Mouse (Mus musculus): ENCODE measurements around the gene Cep89. TPM values are rescaled to one million over a fixed set of nuclear protein-coding genes. Genes with fewer than 3 reads are reported as not detected.

The Cep89 gene
- polyA plus RNA-seq, 1 experiment from 2014 or later, result 25.1 TPM

GRCm38 (mm10) chr7:35362253-35362652 lies 34.6 kb upstream of the Cep89 start:
- 92% methylated on average over 5 of the region's 5 CpGs for WGBS

GRCm38 (mm10) chr7:35362868-35363267 lies 34.0 kb upstream of the Cep89 start:
- Histone ChIP-seq H3K9ac (replicated peaks; ENCODE audit: low read depth, low read length) (no peak overlapping the region), H3K4me1 (ENCODE audit: control insufficient read depth, insufficient read depth, low read length) (no peaks in the 10 kb centered on the region), H3K9me3 (ENCODE audit: control insufficient read depth, low read length) (no peaks in the 10 kb centered on the region), H3K4me2 (ENCODE audit: low read depth, low read length) (no peak overlapping the region), H3K36me3 (ENCODE audit: control insufficient read depth, insufficient read depth, low read length) (no peaks in the 10 kb centered on the region), H3K4me3 (ENCODE audit: low read depth, low read length) (no peak overlapping the region), H3K27me3 (ENCODE audit: control insufficient read depth, insufficient read depth, low read length) (no peaks in the 10 kb centered on the region), H3K27ac (ENCODE audit: low read depth, low read length) (no peak overlapping the region)
- no peak for ATAC-seq (ENCODE audit: low read depth)
- WGBS, result 88% methylated on average over 5 of the region's 5 CpGs

More at GRCm38 (mm10) chr7:35362253-35362652, 34.6 kb upstream of the Cep89 start:
- Histone ChIP-seq H3K27me3 (ENCODE audit: control insufficient read depth, insufficient read depth, low read length) (no peaks in the 10 kb centered on the region), H3K4me1 (ENCODE audit: control insufficient read depth, insufficient read depth, low read length) (no peaks in the 10 kb centered on the region), H3K27ac (ENCODE audit: low read depth, low read length) (no peak overlapping the region), H3K9ac (replicated peaks; ENCODE audit: low read depth, low read length) (no peak overlapping the region), H3K4me2 (ENCODE audit: low read depth, low read length) (no peak overlapping the region), H3K9me3 (ENCODE audit: control insufficient read depth, low read length) (no peaks in the 10 kb centered on the region), H3K36me3 (ENCODE audit: control insufficient read depth, insufficient read depth, low read length) (no peaks in the 10 kb centered on the region), H3K4me3 (ENCODE audit: low read depth, low read length) (no peak overlapping the region)
- ATAC-seq (ENCODE audit: low read depth), result no peak

- WGBS, result 81% methylated on average over 12 of the region's 12 CpGs
- no peaks in the 10 kb centered on the region for H3K27me3 ChIP-seq (ENCODE audit: control insufficient read depth, insufficient read depth, low read length)
- no peaks in the 10 kb centered on the region for H3K36me3 ChIP-seq (ENCODE audit: control insufficient read depth, insufficient read depth, low read length)
- no peaks in the 10 kb centered on the region for H3K4me1 ChIP-seq (ENCODE audit: control insufficient read depth, insufficient read depth, low read length)
- no peak overlapping the region for H3K4me2 ChIP-seq (ENCODE audit: low read depth, low read length)
- H3K9ac ChIP-seq (replicated peaks; ENCODE audit: low read depth, low read length), result no peak overlapping the region
- H3K4me3 ChIP-seq (ENCODE audit: low read depth, low read length), result no peak overlapping the region
- H3K27ac ChIP-seq (ENCODE audit: low read depth, low read length), result no peak overlapping the region
- ATAC-seq (ENCODE audit: low read depth), result no peak
- H3K9me3 ChIP-seq (ENCODE audit: control insufficient read depth, low read length), result no peaks in the 10 kb centered on the region
Observed at GRCm38 (mm10) chr7:35365161-35365910, 31.5 kb upstream of the Cep89 start.

GRCm38 (mm10) chr7:35371096-35371495 lies 25.7 kb upstream of the Cep89 start:
- peak; percentile 38; the same call in 1 of the 2 replicates for ATAC-seq (ENCODE audit: low read depth)
- H3K27me3 ChIP-seq (ENCODE audit: control insufficient read depth, insufficient read depth, low read length), result no peaks in the 10 kb centered on the region
- H3K4me2 ChIP-seq (ENCODE audit: low read depth, low read length), result no peak overlapping the region
- H3K36me3 ChIP-seq (ENCODE audit: control insufficient read depth, insufficient read depth, low read length), result no peaks in the 10 kb centered on the region
- H3K27ac ChIP-seq (ENCODE audit: low read depth, low read length), result no peak overlapping the region; the same call in 1 of the 2 replicates
- H3K4me1 ChIP-seq (ENCODE audit: control insufficient read depth, insufficient read depth, low read length), result no peaks in the 10 kb centered on the region
- WGBS, result 12% methylated on average over 14 of the region's 14 CpGs
- no peak overlapping the region for H3K4me3 ChIP-seq (ENCODE audit: low read depth, low read length)
- H3K9ac ChIP-seq (replicated peaks; ENCODE audit: low read depth, low read length), result no peak overlapping the region
- H3K9me3 ChIP-seq (ENCODE audit: control insufficient read depth, low read length), result no peaks in the 10 kb centered on the region

- 89% methylated on average over 14 of the region's 14 CpGs for WGBS
- Histone ChIP-seq H3K36me3 (ENCODE audit: control insufficient read depth, insufficient read depth, low read length) (no peaks in the 10 kb centered on the region), H3K9ac (replicated peaks; ENCODE audit: low read depth, low read length) (no peak overlapping the region), H3K9me3 (ENCODE audit: control insufficient read depth, low read length) (no peaks in the 10 kb centered on the region), H3K4me3 (ENCODE audit: low read depth, low read length) (no peak overlapping the region), H3K4me2 (ENCODE audit: low read depth, low read length) (no peak overlapping the region), H3K27me3 (ENCODE audit: control insufficient read depth, insufficient read depth, low read length) (no peaks in the 10 kb centered on the region), H3K4me1 (ENCODE audit: control insufficient read depth, insufficient read depth, low read length) (no peaks in the 10 kb centered on the region), H3K27ac (ENCODE audit: low read depth, low read length) (no peak overlapping the region)
- ATAC-seq (ENCODE audit: low read depth), result no peak
Observed at GRCm38 (mm10) chr7:35372483-35373017, 24.3 kb upstream of the Cep89 start.

GRCm38 (mm10) chr7:35373146-35373989 lies 23.5 kb upstream of the Cep89 start:
- 76% methylated on average over 16 of the region's 16 CpGs for WGBS
- Histone ChIP-seq H3K4me2 (ENCODE audit: low read depth, low read length) (no peak overlapping the region), H3K4me3 (ENCODE audit: low read depth, low read length) (no peak overlapping the region), H3K9me3 (ENCODE audit: control insufficient read depth, low read length) (no peaks in the 10 kb centered on the region), H3K27me3 (ENCODE audit: control insufficient read depth, insufficient read depth, low read length) (no peaks in the 10 kb centered on the region), H3K27ac (ENCODE audit: low read depth, low read length) (no peak overlapping the region), H3K4me1 (ENCODE audit: control insufficient read depth, insufficient read depth, low read length) (no peaks in the 10 kb centered on the region), H3K9ac (replicated peaks; ENCODE audit: low read depth, low read length) (no peak overlapping the region), H3K36me3 (ENCODE audit: control insufficient read depth, insufficient read depth, low read length) (no peaks in the 10 kb centered on the region)
- ATAC-seq (ENCODE audit: low read depth), result no peak

- no peaks in the 10 kb centered on the region for H3K9me3 ChIP-seq (ENCODE audit: control insufficient read depth, low read length)
Observed at GRCm38 (mm10) chr7:35374265-35374664, 22.6 kb upstream of the Cep89 start.

GRCm38 (mm10) chr7:35376623-35377022 lies 20.2 kb upstream of the Cep89 start:
- H3K9ac ChIP-seq (replicated peaks; ENCODE audit: low read depth, low read length), result no peak overlapping the region
- H3K27ac ChIP-seq (ENCODE audit: low read depth, low read length), result no peak overlapping the region
- no peak for ATAC-seq (ENCODE audit: low read depth)

More at GRCm38 (mm10) chr7:35374265-35374664, 22.6 kb upstream of the Cep89 start:
- H3K4me1 ChIP-seq (ENCODE audit: control insufficient read depth, insufficient read depth, low read length), result no peaks in the 10 kb centered on the region
- no peak overlapping the region for H3K9ac ChIP-seq (replicated peaks; ENCODE audit: low read depth, low read length)
- WGBS, result 90% methylated on average over 7 of the region's 7 CpGs
- no peaks in the 10 kb centered on the region for H3K36me3 ChIP-seq (ENCODE audit: control insufficient read depth, insufficient read depth, low read length)
- no peak overlapping the region for H3K27ac ChIP-seq (ENCODE audit: low read depth, low read length)
- H3K27me3 ChIP-seq (ENCODE audit: control insufficient read depth, insufficient read depth, low read length), result no peaks in the 10 kb centered on the region
- no peak overlapping the region for H3K4me2 ChIP-seq (ENCODE audit: low read depth, low read length)
- no peak for ATAC-seq (ENCODE audit: low read depth)
- no peak overlapping the region for H3K4me3 ChIP-seq (ENCODE audit: low read depth, low read length)

More at GRCm38 (mm10) chr7:35376623-35377022, 20.2 kb upstream of the Cep89 start:
- H3K4me1 ChIP-seq (ENCODE audit: control insufficient read depth, insufficient read depth, low read length), result no peaks in the 10 kb centered on the region
- no peak overlapping the region for H3K4me2 ChIP-seq (ENCODE audit: low read depth, low read length)
- WGBS, result 70% methylated on average over 9 of the region's 9 CpGs
- no peaks in the 10 kb centered on the region for H3K9me3 ChIP-seq (ENCODE audit: control insufficient read depth, low read length)
- H3K27me3 ChIP-seq (ENCODE audit: control insufficient read depth, insufficient read depth, low read length), result no peaks in the 10 kb centered on the region
- no peak overlapping the region for H3K4me3 ChIP-seq (ENCODE audit: low read depth, low read length)
- no peaks in the 10 kb centered on the region for H3K36me3 ChIP-seq (ENCODE audit: control insufficient read depth, insufficient read depth, low read length)
